Mouse (Mus musculus): ENCODE measurements at regions not wholly inside any gene's neighbourhood (a gene's known extent, or its start where the extent isn't known, plus 50 kb on each side); places are given as distances from the start of the nearest gene placed in this dataset.

GRCm38 (mm10) chr10:96374293-96375069 lies 238.1 kb downstream of the Gm5426 start:
- H3K4me1 ChIP-seq, result peaks cover 45% of the 10 kb centered on the region
- TF ChIP-seq GATA1 (IDR thresholded peaks at IDR 0.05; ENCODE audit: borderline replicate concordance, low read length), result peak; percentile 58; the same call in 1 of the 3 replicates
- no peak for TF ChIP-seq FLI1 (IDR thresholded peaks at IDR 0.05; ENCODE audit: low read length)
- peak overlapping the region; percentile 17 for H3K4me3 ChIP-seq (replicated peaks)
- no peaks in the 10 kb centered on the region for H3K27me3 ChIP-seq (replicated peaks)
- no peaks in the 10 kb centered on the region for H3K36me3 ChIP-seq (replicated peaks; ENCODE audit: low read length)
- no peaks in the 10 kb centered on the region for H3K9me3 ChIP-seq

GRCm38 (mm10) chr10:96375070-96375447 lies 238.7 kb downstream of the Gm5426 start:
- no peak overlapping the region for H3K4me3 ChIP-seq (replicated peaks)

GRCm38 (mm10) chr10:96377549-96377948 lies 239.3 kb upstream of the Btg1 start:
- H3K27me3 ChIP-seq (replicated peaks), result peaks cover 2% of the 10 kb centered on the region
- TF ChIP-seq FLI1 (IDR thresholded peaks at IDR 0.05; ENCODE audit: low read length) (no peak), GATA1 (IDR thresholded peaks at IDR 0.05; ENCODE audit: borderline replicate concordance, low read length) (no peak)
- H3K4me1 ChIP-seq, result peaks cover 37% of the 10 kb centered on the region
- H3K36me3 ChIP-seq (replicated peaks; ENCODE audit: low read length), result no peaks in the 10 kb centered on the region
- no peaks in the 10 kb centered on the region for H3K9me3 ChIP-seq
- no peak overlapping the region for H3K4me3 ChIP-seq (replicated peaks)

More at GRCm38 (mm10) chr10:96375070-96375447, 238.7 kb downstream of the Gm5426 start:
- Histone ChIP-seq H3K27me3 (replicated peaks) (no peaks in the 10 kb centered on the region), H3K36me3 (replicated peaks; ENCODE audit: low read length) (no peaks in the 10 kb centered on the region), H3K4me1 (peaks cover 45% of the 10 kb centered on the region), H3K9me3 (no peaks in the 10 kb centered on the region)
- no peak for TF ChIP-seq GATA1 (IDR thresholded peaks at IDR 0.05; ENCODE audit: borderline replicate concordance, low read length)
- no peak for TF ChIP-seq FLI1 (IDR thresholded peaks at IDR 0.05; ENCODE audit: low read length)

- Histone ChIP-seq H3K27me3 (replicated peaks) (peaks cover 2% of the 10 kb centered on the region), H3K4me1 (peaks cover 22% of the 10 kb centered on the region), H3K4me3 (replicated peaks) (no peak overlapping the region), H3K9me3 (no peaks in the 10 kb centered on the region), H3K36me3 (replicated peaks; ENCODE audit: low read length) (no peaks in the 10 kb centered on the region)
- TF ChIP-seq GATA1 (IDR thresholded peaks at IDR 0.05; ENCODE audit: borderline replicate concordance, low read length) (no peak), FLI1 (IDR thresholded peaks at IDR 0.05; ENCODE audit: low read length) (no peak)
Measured at GRCm38 (mm10) chr10:96379016-96379771, 237.6 kb upstream of the Btg1 start.

GRCm38 (mm10) chr10:96381664-96382063 lies 235.1 kb upstream of the Btg1 start:
- no peak for TF ChIP-seq FLI1 (IDR thresholded peaks at IDR 0.05; ENCODE audit: low read length)
- Histone ChIP-seq H3K9me3 (no peaks in the 10 kb centered on the region), H3K36me3 (replicated peaks; ENCODE audit: low read length) (no peaks in the 10 kb centered on the region)

GRCm38 (mm10) chr10:96391748-96392147 lies 225.1 kb upstream of the Btg1 start:
- Histone ChIP-seq H3K9me3 (peaks cover 5% of the 10 kb centered on the region; the same call in 1 of the 2 replicates), H3K36me3 (replicated peaks; ENCODE audit: low read length) (no peaks in the 10 kb centered on the region), H3K4me3 (replicated peaks) (no peak overlapping the region), H3K27me3 (replicated peaks) (no peaks in the 10 kb centered on the region), H3K4me1 (no peaks in the 10 kb centered on the region)
- TF ChIP-seq GATA1 (IDR thresholded peaks at IDR 0.05; ENCODE audit: borderline replicate concordance, low read length) (no peak), FLI1 (IDR thresholded peaks at IDR 0.05; ENCODE audit: low read length) (no peak)

More at GRCm38 (mm10) chr10:96381664-96382063, 235.1 kb upstream of the Btg1 start:
- Histone ChIP-seq H3K4me3 (replicated peaks) (no peak overlapping the region), H3K27me3 (replicated peaks) (peaks cover 2% of the 10 kb centered on the region), H3K4me1 (peaks cover 13% of the 10 kb centered on the region)

- no peaks in the 10 kb centered on the region for H3K27me3 ChIP-seq (replicated peaks)
- TF ChIP-seq GATA1 (IDR thresholded peaks at IDR 0.05; ENCODE audit: borderline replicate concordance, low read length), result no peak
- TF ChIP-seq FLI1 (IDR thresholded peaks at IDR 0.05; ENCODE audit: low read length), result no peak
- H3K4me3 ChIP-seq (replicated peaks), result no peak overlapping the region
- H3K9me3 ChIP-seq, result peaks cover 1% of the 10 kb centered on the region; the same call in 1 of the 2 replicates
- H3K36me3 ChIP-seq (replicated peaks; ENCODE audit: low read length), result no peaks in the 10 kb centered on the region
- no peaks in the 10 kb centered on the region for H3K4me1 ChIP-seq
Measured at GRCm38 (mm10) chr10:96392836-96393235, 224.0 kb upstream of the Btg1 start.

GRCm38 (mm10) chr10:96394210-96394609 lies 222.6 kb upstream of the Btg1 start:
- Histone ChIP-seq H3K4me3 (replicated peaks) (no peak overlapping the region), H3K27me3 (replicated peaks) (no peaks in the 10 kb centered on the region), H3K4me1 (no peaks in the 10 kb centered on the region), H3K36me3 (replicated peaks; ENCODE audit: low read length) (no peaks in the 10 kb centered on the region), H3K9me3 (no peaks in the 10 kb centered on the region)
- TF ChIP-seq GATA1 (IDR thresholded peaks at IDR 0.05; ENCODE audit: borderline replicate concordance, low read length) (no peak), FLI1 (IDR thresholded peaks at IDR 0.05; ENCODE audit: low read length) (no peak)

- H3K4me1 ChIP-seq, result no peaks in the 10 kb centered on the region
- H3K4me3 ChIP-seq (replicated peaks), result no peak overlapping the region
- H3K36me3 ChIP-seq (replicated peaks; ENCODE audit: low read length), result no peaks in the 10 kb centered on the region
- TF ChIP-seq GATA1 (IDR thresholded peaks at IDR 0.05; ENCODE audit: borderline replicate concordance, low read length) (no peak), FLI1 (IDR thresholded peaks at IDR 0.05; ENCODE audit: low read length) (no peak)
- H3K9me3 ChIP-seq, result no peaks in the 10 kb centered on the region
- no peaks in the 10 kb centered on the region for H3K27me3 ChIP-seq (replicated peaks)
Measured at GRCm38 (mm10) chr10:96395017-96395416, 221.8 kb upstream of the Btg1 start.

All from megakaryocyte, embryonic 14.5 days (primary cell).